Mouse (Mus musculus): ENCODE data around the gene Pgk2. TPM values are rescaled to one million over a fixed set of nuclear protein-coding genes. Genes with fewer than 3 reads are reported as not detected.

Gene Pgk2
- under 1 TPM in 1 of 2 experiments, not detected in 1; 0.32 TPM for polyA plus RNA-seq (2017; shearing (Covaris generic))

DNA sequence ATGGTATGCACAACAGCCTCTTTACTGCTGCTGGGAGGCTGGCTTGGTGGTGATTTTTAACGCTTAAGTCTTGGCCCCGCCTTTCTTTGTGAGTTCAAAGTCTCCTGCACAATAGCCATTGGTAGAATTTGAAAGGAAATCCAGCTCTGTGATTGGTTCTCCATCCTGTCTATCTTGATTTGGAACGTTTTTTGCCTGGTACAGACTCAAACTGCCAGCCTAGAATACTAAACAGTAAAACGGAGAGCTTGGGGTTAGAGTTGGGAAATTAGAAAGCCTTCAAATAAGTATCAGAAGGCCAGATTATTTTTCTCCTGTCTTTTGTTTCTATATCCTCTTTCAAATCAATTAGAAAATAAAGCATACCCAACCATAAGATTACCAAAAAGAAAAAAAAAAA lies at the start of gene Pgk2:
Pgk2 (minus strand) TSS at position 101 of the 400 bp plus-strand sequence.

DNA sequence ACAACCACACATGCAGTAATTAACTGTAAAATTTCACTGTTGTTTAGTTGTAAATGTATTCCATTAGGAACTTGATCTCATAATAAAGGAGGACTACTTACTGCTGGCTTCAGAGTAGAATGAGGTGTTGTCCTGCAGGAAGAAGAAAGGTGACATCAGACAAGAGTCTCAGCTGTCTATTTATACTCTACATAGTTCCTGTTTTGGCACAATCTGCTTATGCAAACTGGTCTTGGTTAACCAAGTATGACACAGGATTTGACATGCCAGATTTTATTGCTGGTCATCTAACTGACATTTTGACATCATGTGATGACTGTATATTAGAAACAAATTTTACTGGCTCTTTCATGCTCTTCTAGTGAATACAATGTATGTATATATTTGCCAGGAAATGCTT lies 33.7 kb upstream of the Pgk2 start, which contains the start of gene Crisp3:
Crisp3 (minus strand) TSS at position 154 of the 400 bp plus-strand sequence.

Other genes with a start within 250 kb of the Pgk2 start
- gene AC192777.2, start 113.2 kb downstream of the Pgk2 start, polyA plus RNA-seq (2017; shearing (Covaris generic)), result not detected
- gene Crisp3, start 33.6 kb upstream of the Pgk2 start, polyA plus RNA-seq (2017; shearing (Covaris generic)), result under 1 TPM in 1 of 2 experiments, not detected in 1; 0.16 TPM
- gene Crisp1, start 110.6 kb upstream of the Pgk2 start, polyA plus RNA-seq (2017; shearing (Covaris generic)), result under 1 TPM in 1 of 2 experiments, not detected in 1; 0.20 TPM

All from activated CD4-positive, CD25-positive, alpha-beta regulatory T cell (primary cell).